Mouse (Mus musculus): ENCODE results near the gene Tap2.

Tap2 gene

DNA sequence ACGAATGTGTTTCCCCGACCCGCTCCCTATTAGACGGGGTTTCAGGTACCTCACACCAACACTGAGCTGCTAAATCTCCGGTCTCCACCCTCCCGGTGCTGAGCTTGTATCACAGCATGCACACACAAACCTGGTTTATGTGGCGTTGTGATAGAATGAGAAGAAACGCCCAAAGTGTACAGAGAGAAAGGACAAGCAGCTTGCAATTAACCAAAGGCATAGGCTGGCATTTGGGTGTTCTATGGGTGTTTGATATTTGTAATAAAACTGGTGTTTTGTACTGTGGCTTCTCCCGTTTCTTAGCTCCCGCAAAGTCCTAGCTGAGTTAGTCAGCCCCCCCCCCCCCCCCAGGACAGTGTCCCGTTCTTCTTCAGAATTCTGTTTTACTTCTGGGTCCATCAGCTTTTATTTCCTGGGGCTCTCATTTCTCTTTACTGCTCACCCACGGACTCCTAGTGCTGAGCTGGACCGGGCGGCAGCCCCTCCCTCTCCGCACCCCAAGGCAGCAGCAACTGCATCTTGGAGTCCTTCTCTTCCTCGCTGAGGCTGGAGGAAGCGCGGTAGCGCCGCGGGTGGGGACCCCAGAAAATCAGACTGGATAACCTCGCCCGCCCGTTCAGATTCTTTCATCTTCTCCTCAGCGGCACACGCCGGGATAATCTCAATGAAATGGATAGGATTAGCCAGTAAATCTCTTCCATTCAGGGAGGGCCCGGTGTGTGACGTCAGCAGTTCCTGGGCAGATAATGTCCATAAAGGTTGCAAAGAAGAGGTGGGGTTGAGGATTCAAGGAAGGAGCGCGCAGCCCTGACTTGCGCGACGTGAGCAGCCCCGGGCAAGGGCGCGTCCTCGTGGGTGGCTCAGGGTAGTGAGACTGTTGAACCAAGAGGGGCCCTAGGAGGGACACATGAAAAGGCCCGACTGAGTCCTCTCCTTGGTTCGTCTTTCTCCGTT lies 6.1 kb upstream of the Tap2 start, which contains the start of gene Psmb8:
Gene Psmb8, plus strand, starts transcription at position 781 of the 954 bp plus-strand sequence.
- DNase-seq = peak; percentile 81

GRCm38 (mm10) chr17:34197904-34198520 lies 5.3 kb upstream of the Tap2 start:
- DNase-seq = no peak

DNA sequence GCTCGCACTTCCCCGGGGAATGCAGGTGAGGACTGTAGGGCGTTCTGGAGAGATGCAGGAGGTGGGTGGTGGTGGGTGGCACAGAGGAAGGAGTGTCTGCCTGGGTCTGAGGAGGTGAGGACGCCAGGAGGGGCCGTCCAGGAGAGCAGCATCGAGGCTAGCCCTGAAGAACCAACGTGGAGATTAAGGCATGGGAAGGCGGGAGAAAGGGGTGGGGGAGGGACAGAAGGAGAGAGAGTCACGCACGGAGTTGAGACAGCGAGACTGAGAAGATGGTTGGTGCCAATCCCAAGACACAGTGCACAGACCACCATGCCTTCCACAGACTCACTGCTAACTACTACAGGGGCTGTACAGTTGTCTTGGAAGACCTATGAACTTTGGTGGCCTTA lies 4.8 kb upstream of the Tap2 start:
- DNase-seq = no peak

GRCm38 (mm10) chr17:34199050-34199619 lies 4.2 kb upstream of the Tap2 start:
- no peak for DNase-seq

DNA sequence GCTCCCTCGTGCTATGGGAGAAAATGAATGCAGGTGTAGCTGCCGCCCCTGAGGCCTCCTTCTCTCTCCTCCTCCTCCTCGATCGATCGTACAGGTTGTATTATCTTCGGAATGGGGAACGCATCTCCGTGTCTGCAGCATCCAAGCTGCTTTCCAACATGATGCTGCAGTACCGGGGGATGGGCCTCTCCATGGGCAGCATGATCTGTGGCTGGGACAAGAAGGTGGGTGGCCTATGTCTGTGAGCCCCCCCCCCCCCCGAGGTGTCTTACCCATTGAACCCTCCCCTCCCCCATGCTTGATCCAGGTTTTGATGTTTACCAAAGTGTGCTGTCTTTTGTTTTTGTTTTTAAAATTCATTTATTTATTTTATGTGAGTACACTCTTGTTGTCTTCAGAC lies 3.3 kb upstream of the Tap2 start:
- no peak for DNase-seq

DNA sequence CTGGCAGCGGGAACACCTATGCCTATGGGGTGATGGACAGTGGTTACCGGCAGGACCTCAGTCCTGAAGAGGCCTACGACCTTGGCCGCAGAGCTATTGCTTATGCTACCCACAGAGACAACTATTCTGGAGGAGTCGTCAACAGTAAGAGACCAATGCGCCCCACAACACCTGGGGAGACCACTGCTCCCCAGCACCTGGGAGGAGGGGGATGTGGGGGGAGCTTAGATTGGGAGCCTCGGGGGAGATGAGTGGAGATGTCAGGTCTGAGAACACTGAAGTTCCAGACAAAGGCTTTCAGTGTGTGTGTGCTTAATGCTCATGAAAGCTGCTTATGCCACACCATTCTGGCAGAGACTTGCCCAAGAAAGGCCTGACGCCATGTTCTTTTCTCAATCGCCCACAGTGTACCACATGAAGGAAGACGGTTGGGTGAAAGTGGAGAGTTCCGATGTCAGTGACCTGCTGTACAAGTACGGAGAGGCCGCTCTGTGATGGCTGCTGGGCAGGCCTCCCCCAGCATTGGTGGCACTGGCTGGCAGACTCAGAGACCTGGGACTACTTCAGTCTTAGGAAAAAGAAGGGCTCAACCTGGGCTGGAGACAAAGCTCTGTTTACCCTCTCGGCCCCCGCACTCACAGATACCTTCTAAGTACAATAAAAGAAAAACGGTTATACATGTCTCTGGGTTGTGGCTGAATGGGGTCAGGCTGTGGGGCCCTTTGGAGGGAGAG lies 2.4 kb upstream of the Tap2 start:
- no peak for DNase-seq

GRCm38 (mm10) chr17:34201506-34202055 lies 1.7 kb upstream of the Tap2 start:
- DNase-seq = no peak

DNA sequence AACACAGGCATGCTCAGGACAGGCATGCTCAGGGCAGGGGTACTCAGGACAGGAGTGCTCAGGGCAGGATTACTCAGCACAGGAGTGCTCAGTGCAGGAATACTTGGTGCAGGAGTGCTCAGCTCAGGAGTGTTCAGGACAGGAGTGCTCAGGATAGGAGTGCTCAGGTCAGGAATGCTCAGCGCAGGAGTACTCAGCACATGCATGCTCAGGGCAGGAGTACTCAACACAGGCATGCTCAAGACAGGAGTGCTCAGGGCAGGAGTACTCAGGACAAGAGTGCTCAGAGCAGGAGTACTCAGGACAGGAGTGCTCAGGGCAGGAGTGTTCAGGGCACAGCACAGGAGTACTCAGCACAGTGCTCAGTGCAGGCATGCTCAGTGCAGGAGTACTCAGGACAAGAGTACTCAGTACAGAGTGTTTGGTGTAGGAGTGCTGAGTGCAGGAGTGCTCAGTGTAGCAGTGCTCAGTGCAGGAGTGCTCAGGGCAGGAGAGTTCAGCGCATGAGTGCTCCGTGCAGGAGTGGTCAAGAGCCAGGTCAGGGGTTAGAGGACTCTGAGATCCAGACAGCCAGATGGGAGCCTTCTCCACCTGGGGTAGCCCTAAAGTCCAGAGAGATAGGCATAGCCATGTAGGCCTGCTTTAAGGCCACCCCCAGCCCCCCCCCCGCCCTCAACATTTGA lies 426 bp upstream of the Tap2 start:
- no peak for DNase-seq

DNA sequence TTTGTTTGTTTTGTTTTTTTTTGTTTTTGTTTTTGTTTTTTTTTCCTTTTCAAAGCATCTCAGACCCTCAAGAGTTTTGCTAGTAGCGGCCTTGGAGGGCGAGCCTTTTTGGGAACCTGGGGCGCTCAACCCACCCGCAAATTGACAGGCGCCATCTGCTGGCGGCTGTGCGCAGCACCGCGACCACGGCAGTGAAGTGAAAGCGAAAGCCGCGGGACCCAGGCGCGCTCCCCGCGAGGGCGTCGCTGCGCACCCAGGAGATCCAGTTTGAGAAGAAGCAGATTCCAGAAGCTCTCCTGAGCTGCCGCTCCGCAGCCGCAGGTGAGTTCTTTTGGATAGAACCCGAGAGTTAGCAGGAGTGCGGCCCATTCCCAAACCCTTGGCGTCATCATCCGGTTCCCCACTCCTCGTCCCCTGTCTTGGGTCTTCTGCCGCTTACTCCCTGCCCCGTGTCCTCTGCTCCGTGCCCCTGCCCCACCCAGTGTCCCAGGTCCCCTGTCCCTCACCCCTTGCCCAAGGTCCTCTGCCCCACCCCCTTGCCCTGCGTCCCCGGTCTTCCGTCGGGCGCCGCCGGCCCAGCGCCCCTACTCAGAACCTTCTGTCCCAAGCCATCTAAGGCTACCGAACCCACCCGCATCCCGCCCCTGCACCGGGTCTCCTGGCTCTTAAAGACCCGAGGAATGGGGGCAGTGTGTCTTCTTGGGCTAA lies 1.1 kb downstream of the Tap2 start:
- DNase-seq = peak; percentile 82

GRCm38 (mm10) chr17:34205021-34205745 lies 1.9 kb downstream of the Tap2 start:
- no peak for DNase-seq

- no peak for DNase-seq
These were observed 2.4 kb downstream of the Tap2 start for GRCm38 (mm10) chr17:34205746-34206176.

DNA sequence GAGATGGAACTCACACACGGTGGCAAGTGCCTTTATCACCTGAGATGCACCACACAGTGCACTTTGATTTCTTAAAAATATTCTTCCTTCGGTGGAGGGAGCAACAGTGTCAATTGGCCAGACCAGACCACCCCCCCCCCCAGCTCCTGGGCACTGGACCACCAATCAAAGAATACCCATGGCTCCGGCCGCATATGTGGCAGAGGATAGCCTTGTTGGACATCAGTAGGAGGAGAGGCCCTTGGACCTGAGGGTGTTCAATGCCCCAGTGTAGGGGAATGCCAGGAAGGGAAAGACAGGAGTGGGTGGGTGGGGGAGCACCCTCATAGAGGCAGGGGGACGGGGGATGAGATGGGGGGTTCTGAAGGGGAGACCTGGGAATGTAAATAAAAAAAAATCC lies 3.4 kb downstream of the Tap2 start:
- no peak for DNase-seq

DNA sequence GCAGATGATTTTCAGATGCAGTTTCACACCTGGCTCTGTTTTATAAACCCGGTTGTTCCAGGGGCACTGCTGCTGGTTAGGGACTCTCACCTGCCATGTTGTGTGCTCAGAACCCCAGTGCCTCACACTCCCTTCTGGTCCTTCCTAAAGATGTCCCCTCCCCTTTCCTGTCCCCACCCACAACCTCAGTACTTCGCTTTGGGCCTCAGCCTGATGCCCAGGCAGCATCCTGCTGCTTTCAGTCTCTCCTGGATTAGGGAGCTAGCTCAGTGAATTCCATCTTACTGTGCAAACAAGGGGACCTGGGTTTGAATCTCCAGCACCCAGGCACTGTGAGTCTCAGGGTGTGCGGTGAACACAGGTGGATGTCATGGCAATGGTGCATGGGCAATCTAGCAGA lies 4.1 kb downstream of the Tap2 start:
- no peak for DNase-seq

- DNase-seq = no peak
These were observed 4.5 kb downstream of the Tap2 start for GRCm38 (mm10) chr17:34207866-34208265.

DNA sequence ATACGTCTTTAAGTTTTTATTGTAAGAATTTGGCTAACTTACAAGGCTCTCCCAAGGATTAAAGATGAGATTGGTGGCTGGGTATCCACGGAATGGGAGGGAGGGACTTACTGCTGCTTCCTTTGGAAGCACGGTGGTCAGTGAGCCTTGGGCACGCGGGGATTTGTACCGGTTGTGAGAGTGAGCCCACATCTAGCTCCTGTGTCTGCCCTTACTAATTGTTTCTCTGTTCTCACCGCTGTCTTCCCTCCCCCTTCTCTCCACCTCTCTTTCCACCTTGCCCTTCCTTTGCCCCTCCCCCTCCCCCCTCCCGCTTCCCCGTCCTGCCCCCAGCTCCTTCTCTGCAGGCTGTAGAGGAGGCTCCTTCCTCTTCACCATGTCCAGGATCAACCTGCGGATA lies 5.1 kb downstream of the Tap2 start:
- no peak for DNase-seq

GRCm38 (mm10) chr17:34209680-34210079 lies 6.4 kb downstream of the Tap2 start:
- no peak for DNase-seq

DNA sequence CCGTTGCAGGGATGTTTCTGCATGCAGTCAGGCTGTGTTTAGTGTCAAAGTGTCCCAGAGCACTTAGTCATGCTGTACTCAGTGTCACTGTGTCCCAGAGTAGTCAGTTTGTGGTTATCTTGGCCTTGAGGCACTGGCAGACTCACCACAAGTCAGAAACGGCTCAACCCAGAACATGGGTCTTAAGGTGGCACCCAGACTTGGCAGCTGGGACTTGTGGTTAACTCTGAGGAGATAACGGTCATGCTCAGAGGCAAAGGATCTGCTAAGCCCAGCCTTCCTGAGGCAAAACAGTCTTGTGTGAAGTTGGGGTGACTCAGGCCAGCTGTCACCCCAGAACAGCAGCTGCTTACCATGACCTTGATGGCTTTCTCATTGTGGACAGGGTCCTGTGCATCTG lies 7.3 kb downstream of the Tap2 start:
- DNase-seq = no peak

- DNase-seq = no peak
These were observed 8.5 kb downstream of the Tap2 start for GRCm38 (mm10) chr17:34211746-34212365.

DNA sequence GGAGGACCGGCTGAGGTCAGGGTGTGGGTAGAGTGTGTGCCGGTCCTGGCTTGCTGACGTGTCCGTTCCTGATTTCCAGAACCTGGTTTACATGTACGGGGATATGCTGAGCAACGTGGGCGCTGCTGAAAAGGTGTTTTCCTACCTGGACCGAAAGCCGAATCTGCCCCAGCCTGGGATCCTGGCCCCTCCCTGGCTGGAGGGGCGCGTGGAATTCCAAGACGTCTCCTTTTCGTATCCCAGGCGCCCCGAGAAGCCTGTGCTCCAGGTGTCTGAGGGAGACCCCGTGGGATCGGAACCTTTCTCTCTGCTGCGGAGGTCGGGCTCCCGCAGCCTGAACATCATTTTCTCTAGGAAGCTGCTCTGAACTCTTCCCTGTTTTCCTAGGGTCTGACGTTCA lies 10.6 kb downstream of the Tap2 start:
- DNase-seq = no peak

GRCm38 (mm10) chr17:34215176-34215575 lies 11.8 kb downstream of the Tap2 start:
- no peak for DNase-seq
